Mouse (Mus musculus): ENCODE results near the gene Ryk. TPM values are rescaled to one million over a fixed set of nuclear protein-coding genes. Genes with fewer than 3 reads are reported as not detected.
"Not testable (repeated sequence)": the region's sequence is repeated elsewhere in the genome, so short reads cannot be mapped to it uniquely, and the experiment has no call there.

Gene Ryk
- total RNA-seq, 2 experiments from 2014 or later = 63.2 to 64.9 TPM

- DNase-seq (ENCODE audit: low spot score in 2 of 2) = no peak
Measured at GRCm38 (mm10) chr9:102893356-102893870, 58.7 kb downstream of the Ryk start.

GRCm38 (mm10) chr9:102899916-102900315 is 65.2 kb downstream of the Ryk start:
- no peak for DNase-seq (ENCODE audit: low spot score in 2 of 2)

GRCm38 (mm10) chr9:102902308-102902707 is 67.6 kb downstream of the Ryk start:
- no peak for DNase-seq (ENCODE audit: low spot score in 2 of 2)

GRCm38 (mm10) chr9:102904952-102905351 is 70.2 kb downstream of the Ryk start:
- DNase-seq (ENCODE audit: low spot score in 2 of 2) = no peak

DNA sequence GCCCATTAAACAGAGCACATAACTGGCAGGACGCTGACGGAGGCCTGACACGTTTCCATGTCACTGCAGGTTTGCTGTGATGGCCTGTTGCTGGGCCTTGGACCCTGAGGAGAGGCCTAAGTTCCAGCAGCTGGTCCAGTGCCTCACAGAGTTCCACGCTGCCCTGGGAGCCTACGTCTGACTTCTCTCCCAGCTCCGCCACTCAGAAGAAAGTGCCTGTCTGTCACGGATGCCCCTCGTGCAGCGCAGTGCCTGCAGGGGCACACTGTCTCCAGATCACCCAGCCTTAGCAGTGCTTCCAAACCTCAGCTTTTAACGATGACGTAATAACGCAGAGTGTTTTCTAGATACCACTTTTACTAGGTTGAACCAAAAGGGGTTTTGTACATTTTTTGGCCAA is 72.1 kb downstream of the Ryk start:
- no peak for DNase-seq (ENCODE audit: low spot score in 2 of 2)

GRCm38 (mm10) chr9:102907521-102908246 is 73.0 kb downstream of the Ryk start:
- no peak for DNase-seq (ENCODE audit: low spot score in 2 of 2)

DNA sequence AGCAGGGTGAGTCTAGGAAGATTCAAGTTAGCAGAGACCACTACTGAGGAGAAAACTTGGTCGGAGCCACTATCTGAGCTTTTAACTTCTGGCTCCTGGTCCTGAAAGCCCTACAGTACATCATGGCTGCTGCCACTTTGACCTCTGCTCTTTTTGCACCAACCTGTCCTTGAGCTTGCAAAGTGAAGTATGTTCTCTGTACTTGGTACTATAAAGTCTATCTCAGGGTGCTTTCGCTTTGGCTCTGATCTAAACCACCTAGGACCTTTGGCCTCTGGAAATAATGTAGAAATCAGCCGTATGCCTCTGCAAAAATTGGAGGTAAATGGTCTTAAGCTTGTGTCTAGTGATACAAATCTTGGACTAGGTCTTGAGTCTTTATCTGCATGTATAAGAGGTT is 76.8 kb downstream of the Ryk start:
- DNase-seq (ENCODE audit: low spot score in 2 of 2) = no peak

- DNase-seq (ENCODE audit: low spot score in 2 of 2) = no peak
Measured at GRCm38 (mm10) chr9:102912516-102913035, 77.9 kb downstream of the Ryk start.

GRCm38 (mm10) chr9:102913597-102913996 is 78.9 kb downstream of the Ryk start:
- not testable (repeated sequence) for DNase-seq (ENCODE audit: low spot score in 2 of 2)

GRCm38 (mm10) chr9:102914583-102914982 is 79.9 kb downstream of the Ryk start:
- DNase-seq (ENCODE audit: low spot score in 2 of 2) = no peak

DNA sequence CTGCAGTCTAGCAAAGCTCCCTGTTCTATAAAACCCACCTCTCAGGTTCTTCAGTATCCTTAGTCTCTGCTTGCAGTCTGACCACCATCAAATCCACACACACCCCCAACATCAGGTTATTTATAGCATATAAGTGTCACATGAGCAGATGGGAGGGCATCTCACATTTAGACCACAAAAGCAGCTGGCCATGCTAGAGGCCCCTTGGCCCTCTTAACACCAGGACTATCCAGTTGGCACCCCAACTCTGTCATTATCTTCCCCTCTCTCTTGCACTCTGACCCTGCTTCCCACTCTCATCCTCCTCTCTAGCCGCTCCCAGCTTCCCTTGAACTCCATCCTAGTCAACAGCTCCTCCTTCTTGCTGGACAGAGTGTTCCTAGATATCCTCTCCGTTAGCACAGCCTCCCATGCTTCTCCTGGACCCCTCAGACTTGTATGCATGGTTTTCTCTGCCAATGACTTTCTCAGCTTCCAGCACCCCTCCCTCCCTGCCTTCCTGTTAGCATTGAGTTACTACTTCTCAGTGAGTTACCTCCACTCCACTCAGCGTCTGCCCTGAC is 80.7 kb downstream of the Ryk start:
- no peak for DNase-seq (ENCODE audit: low spot score in 2 of 2)

- DNase-seq (ENCODE audit: low spot score in 2 of 2) = no peak
Measured at GRCm38 (mm10) chr9:102916076-102916475, 81.4 kb downstream of the Ryk start.

DNA sequence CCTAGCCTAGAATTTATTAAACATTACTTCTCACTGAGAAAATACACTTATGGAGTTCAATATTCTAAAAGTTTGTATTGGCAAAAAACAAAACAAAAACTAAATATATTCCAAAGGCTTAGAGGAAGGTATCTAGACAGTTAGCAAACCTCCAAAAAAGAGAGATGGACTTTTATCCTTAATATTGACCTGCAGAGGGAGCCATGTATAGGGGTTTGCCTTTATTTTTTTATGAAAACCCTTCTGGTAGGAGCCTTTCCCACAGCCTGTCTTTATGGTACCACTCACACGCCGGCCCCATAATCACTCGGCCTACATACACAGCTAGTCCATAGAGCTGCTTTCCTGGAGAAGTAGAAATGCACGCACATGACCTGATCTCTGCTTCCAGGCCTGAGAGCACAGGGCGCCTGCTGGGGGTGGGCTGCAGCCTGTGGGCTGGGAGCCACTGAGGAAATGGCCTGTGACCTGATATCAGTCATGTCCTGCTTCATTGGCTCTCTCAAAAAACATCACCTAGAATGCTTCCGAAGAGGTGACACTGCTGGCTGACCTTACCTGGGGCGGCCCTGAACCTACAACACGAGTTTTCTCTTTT is 82.9 kb downstream of the Ryk start:
- DNase-seq (ENCODE audit: low spot score in 2 of 2) = no peak

GRCm38 (mm10) chr9:102919486-102919885 is 84.8 kb downstream of the Ryk start:
- no peak for DNase-seq (ENCODE audit: low spot score in 2 of 2)

- no peak for DNase-seq (ENCODE audit: low spot score in 2 of 2)
Measured at GRCm38 (mm10) chr9:102921791-102922190, 87.1 kb downstream of the Ryk start.

GRCm38 (mm10) chr9:102922866-102923434 is 88.2 kb downstream of the Ryk start:
- no peak for DNase-seq (ENCODE audit: low spot score in 2 of 2)

DNA sequence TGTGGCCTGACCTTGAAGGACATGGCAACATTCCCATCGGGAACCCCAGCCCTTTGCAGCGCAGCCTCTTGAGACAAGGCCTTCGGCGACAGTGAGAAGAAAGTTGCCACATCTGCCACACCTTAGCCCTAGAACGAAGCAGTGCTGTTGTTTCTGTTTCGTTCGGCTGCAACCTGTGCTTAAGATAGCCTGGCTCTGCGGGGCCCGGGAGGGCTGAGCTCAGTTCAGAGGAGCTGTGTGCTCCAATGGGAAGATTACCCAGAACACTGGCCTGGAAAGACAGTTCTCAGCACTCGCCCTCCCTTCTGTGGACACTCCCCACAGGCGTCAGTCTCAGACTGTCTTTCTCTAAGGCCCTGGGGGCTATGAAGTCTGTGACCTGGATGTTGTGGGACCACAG is 89.1 kb downstream of the Ryk start:
- no peak for DNase-seq (ENCODE audit: low spot score in 2 of 2)

- no peak for DNase-seq (ENCODE audit: low spot score in 2 of 2)
Measured at GRCm38 (mm10) chr9:102924627-102925316, 90.1 kb downstream of the Ryk start.

DNA sequence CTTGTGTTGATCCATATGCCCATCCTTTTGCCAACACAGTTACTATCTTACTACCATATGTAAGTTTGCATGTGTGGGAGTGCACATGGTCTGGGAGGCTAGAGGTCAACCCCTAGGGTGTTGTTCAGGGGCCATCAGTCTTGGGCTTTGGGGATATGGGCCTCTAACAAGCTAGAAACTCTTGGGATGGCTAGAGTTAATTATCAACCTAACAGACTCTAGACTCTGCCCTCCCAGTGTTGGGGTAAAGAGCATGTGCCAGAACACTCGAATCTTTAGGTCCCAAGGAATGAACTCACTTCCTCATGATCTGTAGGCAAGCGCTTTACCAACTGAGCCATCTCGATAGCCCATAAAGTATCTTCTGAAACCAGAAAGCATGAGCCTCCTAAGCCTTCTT is 91.4 kb downstream of the Ryk start:
- DNase-seq (ENCODE audit: low spot score in 2 of 2) = no peak

GRCm38 (mm10) chr9:102929776-102930175 is 95.1 kb downstream of the Ryk start:
- no peak for DNase-seq (ENCODE audit: low spot score in 2 of 2)
